Mouse (Mus musculus) inflammation-experienced regulatory T-cells (primary cell): ENCODE measurements around the gene Smgc. TPM values are rescaled to one million over a fixed set of nuclear protein-coding genes. Genes with fewer than 3 reads are reported as not detected.

Experiments
- polyA plus RNA-seq, 2 experiments: library from polyadenylated mRNA; unstranded; fragments of 100-300 nt; shearing (Covaris generic); gene quantifications; one replicate each; pipeline ENCODE4 v1.2.1; 2017

Gene Smgc
- not detected for polyA plus RNA-seq

GRCm38 (mm10) chr15:91837965-91838364, at the start of gene Smgc:
Gene Smgc, plus strand, starts transcription at chr15:91838265.

Other genes with a start within 250 kb of the Smgc start
- gene Lrrk2, start 165.1 kb upstream of the Smgc start, polyA plus RNA-seq, result 1 to 10 TPM in 1 of 2 experiments, under 1 TPM in 1; 0.61 to 1.6 TPM
- 1 to 10 TPM in 1 of 2 experiments, under 1 TPM in 1; 0.25 to 1.5 TPM for gene Cntn1, start 212.9 kb downstream of the Smgc start, polyA plus RNA-seq